Mouse (Mus musculus) neural tube, embryonic 13.5 days (tissue): ENCODE data around the gene Cic. TPM values are rescaled to one million over a fixed set of nuclear protein-coding genes. Genes with fewer than 3 reads are reported as not detected.
"Not testable (repeated sequence)": the region's sequence is repeated elsewhere in the genome, so short reads cannot be mapped to it uniquely, and the experiment has no call there.

ENCODE experiments used
- ATAC-seq: fragments of 200-750 bp; cut with Nextera tagmentation; 2 replicates; pipeline ENCODE4 v1.8.0; 2017; ENCODE audit warnings: low read depth, mild to moderate bottlenecking, moderate TSS enrichment, moderate library complexity
- H3K27ac ChIP-seq: fragments of 300-500 bp; sonication (generic); replicated peaks from 2 replicates; pipeline ENCODE4 v1.5.1; 2015; ENCODE audit warnings: moderate library complexity, mild to moderate bottlenecking, inconsistent platforms
- H3K27me3 ChIP-seq: fragments of 300-500 bp; sonication (generic); 2 replicates; pipeline ENCODE4 v1.6.1; 2015; ENCODE audit warnings: mild to moderate bottlenecking, inconsistent platforms
- H3K36me3 ChIP-seq: fragments of 300-500 bp; sonication (generic); 2 replicates; pipeline ENCODE4 v1.6.1; 2015; ENCODE audit warnings: mild to moderate bottlenecking, inconsistent platforms
- H3K4me1 ChIP-seq: fragments of 300-500 bp; sonication (generic); replicated peaks from 2 replicates; pipeline ENCODE4 v1.6.1; 2015; ENCODE audit warnings: inconsistent platforms
- H3K4me2 ChIP-seq: fragments of 300-500 bp; sonication (generic); 2 replicates; pipeline ENCODE4 v1.6.1; 2015; ENCODE audit warnings: inconsistent platforms, mild to moderate bottlenecking, moderate library complexity
- H3K4me3 ChIP-seq: fragments of 300-500 bp; sonication (generic); 2 replicates; pipeline ENCODE4 v1.5.1; 2015; ENCODE audit warnings: mild to moderate bottlenecking, inconsistent platforms
- H3K9ac ChIP-seq: fragments of 300-500 bp; sonication (generic); 2 replicates; pipeline ENCODE4 v1.6.1; 2015; ENCODE audit warnings: moderate library complexity, mild to moderate bottlenecking, inconsistent platforms
- H3K9me3 ChIP-seq: fragments of 300-500 bp; sonication (generic); 2 replicates; pipeline ENCODE4 v1.6.1; 2016; ENCODE audit warnings: inconsistent platforms
- WGBS: fragments of 180-500 bp; shearing (Covaris S2); methylation state at CpG from one replicate; pipeline ENCODE4 v1.1.7; 2015; 5-methylcytosine and 5-hydroxymethylcytosine counted together
- polyA plus RNA-seq: library from polyadenylated mRNA; unstranded; fragments of >200 nt; fragmentation: Nextera tagmentation; extraction: Ambion mirVana; gene quantifications from 2 replicates; pipeline ENCODE4 v1.2.1, GENCODE M21; 2015

Cic gene
- polyA plus RNA-seq, 1 experiment from 2014 or later, result 40.2 TPM

DNA sequence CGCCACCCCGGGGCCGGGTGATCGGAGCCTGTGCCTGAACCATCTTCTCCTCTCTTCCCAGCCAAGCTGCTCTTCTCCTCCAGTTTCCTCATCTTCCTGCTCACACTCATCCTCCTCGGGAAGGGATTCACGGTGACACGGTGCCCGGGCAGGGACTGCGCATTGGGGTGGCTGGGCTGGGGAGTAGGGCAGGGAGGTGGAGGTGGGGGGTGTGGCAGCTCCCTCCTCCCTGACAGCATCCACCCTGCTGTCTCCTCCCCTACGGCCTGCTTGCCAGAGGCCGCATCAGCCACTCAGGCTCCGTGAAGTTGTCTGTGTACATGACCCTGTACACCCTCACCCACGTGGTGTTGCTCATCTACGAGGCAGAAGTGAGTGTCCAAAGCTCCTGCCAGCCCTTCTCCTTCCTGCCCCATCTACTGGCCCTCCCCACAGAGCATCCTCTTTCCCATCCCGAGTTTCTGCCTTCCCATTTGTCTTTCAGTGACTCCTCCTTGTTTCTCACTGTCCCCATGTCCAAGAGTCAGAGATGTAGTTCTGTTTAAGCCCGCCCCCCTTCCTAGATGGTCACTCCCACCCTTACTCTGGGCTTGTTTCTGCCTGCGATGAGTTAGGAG is 41.3 kb downstream of the Cic start:
- no peak overlapping the region for H3K4me3 ChIP-seq
- no peak overlapping the region for H3K4me2 ChIP-seq
- no peaks in the 10 kb centered on the region for H3K9me3 ChIP-seq
- H3K27me3 ChIP-seq, result peaks cover 51% of the 10 kb centered on the region
- H3K9ac ChIP-seq, result no peak overlapping the region
- peaks cover 22% of the 10 kb centered on the region for H3K4me1 ChIP-seq
- 68% methylated on average over 17 of the region's 17 CpGs for WGBS
- no peak for ATAC-seq
- no peak overlapping the region for H3K27ac ChIP-seq
- H3K36me3 ChIP-seq, result peaks cover 9% of the 10 kb centered on the region; the same call in 1 of the 2 replicates

- no peak overlapping the region for H3K27ac ChIP-seq
- peaks cover 57% of the 10 kb centered on the region for H3K27me3 ChIP-seq
- H3K4me1 ChIP-seq, result peaks cover 23% of the 10 kb centered on the region
- H3K9me3 ChIP-seq, result no peaks in the 10 kb centered on the region
- H3K4me2 ChIP-seq, result no peak overlapping the region
- 94% methylated on average over 9 of the region's 9 CpGs for WGBS
- H3K9ac ChIP-seq, result no peak overlapping the region
- peaks cover 9% of the 10 kb centered on the region; the same call in 1 of the 2 replicates for H3K36me3 ChIP-seq
- no peak for ATAC-seq
- no peak overlapping the region for H3K4me3 ChIP-seq
These were observed 41.9 kb downstream of the Cic start for GRCm38 (mm10) chr7:25309425-25309824.

DNA sequence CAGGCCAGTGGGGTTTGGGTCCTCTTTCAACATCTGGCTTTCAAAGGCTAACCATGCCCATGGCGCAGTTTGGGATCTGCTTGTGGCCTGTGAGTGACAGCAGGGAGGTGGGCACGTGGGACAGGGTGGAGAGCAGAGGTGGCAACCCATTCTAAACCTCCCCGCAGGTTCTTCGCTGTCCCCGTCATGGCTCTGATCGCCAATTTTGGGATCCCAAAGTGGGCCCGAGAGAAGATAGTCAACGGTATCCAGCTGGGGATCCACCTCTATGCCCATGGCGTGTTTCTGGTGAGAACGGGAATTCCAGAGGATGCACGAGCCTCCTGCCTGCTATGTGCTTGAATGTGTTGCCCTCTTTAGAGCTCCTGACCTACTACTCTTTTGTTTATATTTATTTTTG is 43.7 kb downstream of the Cic start:
- Histone ChIP-seq H3K4me2 (no peak overlapping the region), H3K4me3 (no peak overlapping the region), H3K9ac (no peak overlapping the region), H3K36me3 (peaks cover 9% of the 10 kb centered on the region; the same call in 1 of the 2 replicates), H3K9me3 (no peaks in the 10 kb centered on the region), H3K27me3 (peaks cover 68% of the 10 kb centered on the region), H3K27ac (no peak overlapping the region), H3K4me1 (peaks cover 31% of the 10 kb centered on the region)
- WGBS, result 80% methylated on average over 11 of the region's 11 CpGs
- ATAC-seq, result no peak

GRCm38 (mm10) chr7:25313325-25313724 is 45.8 kb downstream of the Cic start:
- Histone ChIP-seq H3K36me3 (peaks cover 9% of the 10 kb centered on the region; the same call in 1 of the 2 replicates), H3K9ac (no peak overlapping the region), H3K4me1 (peaks cover 32% of the 10 kb centered on the region), H3K9me3 (no peaks in the 10 kb centered on the region), H3K27me3 (peaks cover 53% of the 10 kb centered on the region), H3K27ac (no peak overlapping the region), H3K4me3 (no peak overlapping the region), H3K4me2 (no peak overlapping the region)
- no peak for ATAC-seq
- WGBS, result 56% methylated on average over 7 of the region's 7 CpGs

GRCm38 (mm10) chr7:25314606-25315305 is 47.3 kb downstream of the Cic start:
- no peak overlapping the region for H3K27ac ChIP-seq
- no peak for ATAC-seq
- peaks cover 41% of the 10 kb centered on the region for H3K4me1 ChIP-seq
- H3K9me3 ChIP-seq, result no peaks in the 10 kb centered on the region
- H3K4me3 ChIP-seq, result peak overlapping the region; percentile 36
- peak overlapping the region; percentile 65 for H3K9ac ChIP-seq
- peaks cover 4% of the 10 kb centered on the region; the same call in 1 of the 2 replicates for H3K36me3 ChIP-seq
- WGBS, result 4% methylated on average over 47 of the region's 51 CpGs
- peaks cover 48% of the 10 kb centered on the region for H3K27me3 ChIP-seq
- H3K4me2 ChIP-seq, result peak overlapping the region; percentile 93

DNA sequence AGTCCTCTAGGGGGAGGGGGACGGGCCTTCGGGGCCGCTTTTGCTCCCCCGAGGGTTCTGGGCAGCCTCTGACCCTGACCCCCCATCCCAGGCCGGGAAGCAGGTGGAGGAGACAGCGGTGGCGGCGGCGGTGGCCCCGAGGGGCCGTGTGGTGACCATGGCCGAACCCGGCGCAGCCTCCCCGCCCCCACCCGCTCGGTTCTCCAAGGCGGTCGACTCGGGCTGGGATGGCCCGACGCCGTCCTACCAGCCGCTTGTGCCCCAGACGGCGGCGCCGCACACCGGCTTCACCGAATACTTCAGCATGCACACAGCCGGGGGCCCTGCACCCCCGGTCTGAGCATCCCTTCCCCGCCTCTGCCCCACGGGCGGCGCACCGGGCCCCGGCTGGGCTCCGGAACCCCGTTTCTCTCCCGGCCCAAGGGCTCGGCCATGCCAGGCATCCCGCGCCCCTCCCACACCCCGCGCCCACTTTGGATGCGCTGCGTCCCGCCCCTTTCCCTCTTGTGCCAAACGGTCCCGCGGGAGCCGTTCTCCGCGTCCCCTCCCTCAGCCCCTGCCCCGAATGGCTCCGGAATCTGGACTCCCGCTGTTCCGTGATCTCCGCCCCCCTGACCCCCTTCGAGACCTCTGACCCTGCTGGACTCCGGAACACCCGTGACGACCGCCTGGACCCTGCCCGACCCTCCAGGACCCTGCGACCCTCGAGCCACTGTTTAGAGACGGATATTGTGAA is 48.0 kb downstream of the Cic start:
- ATAC-seq, result no peak
- peaks cover 41% of the 10 kb centered on the region for H3K4me1 ChIP-seq
- WGBS, result under 1% methylated on average over 69 of the region's 69 CpGs
- peaks cover 48% of the 10 kb centered on the region for H3K27me3 ChIP-seq
- H3K9me3 ChIP-seq, result no peaks in the 10 kb centered on the region
- peak overlapping the region; percentile 36 for H3K4me3 ChIP-seq
- H3K27ac ChIP-seq, result peak overlapping the region; percentile 56
- peak overlapping the region; percentile 65 for H3K9ac ChIP-seq
- H3K4me2 ChIP-seq, result peak overlapping the region; percentile 93
- H3K36me3 ChIP-seq, result peaks cover 4% of the 10 kb centered on the region; the same call in 1 of the 2 replicates

DNA sequence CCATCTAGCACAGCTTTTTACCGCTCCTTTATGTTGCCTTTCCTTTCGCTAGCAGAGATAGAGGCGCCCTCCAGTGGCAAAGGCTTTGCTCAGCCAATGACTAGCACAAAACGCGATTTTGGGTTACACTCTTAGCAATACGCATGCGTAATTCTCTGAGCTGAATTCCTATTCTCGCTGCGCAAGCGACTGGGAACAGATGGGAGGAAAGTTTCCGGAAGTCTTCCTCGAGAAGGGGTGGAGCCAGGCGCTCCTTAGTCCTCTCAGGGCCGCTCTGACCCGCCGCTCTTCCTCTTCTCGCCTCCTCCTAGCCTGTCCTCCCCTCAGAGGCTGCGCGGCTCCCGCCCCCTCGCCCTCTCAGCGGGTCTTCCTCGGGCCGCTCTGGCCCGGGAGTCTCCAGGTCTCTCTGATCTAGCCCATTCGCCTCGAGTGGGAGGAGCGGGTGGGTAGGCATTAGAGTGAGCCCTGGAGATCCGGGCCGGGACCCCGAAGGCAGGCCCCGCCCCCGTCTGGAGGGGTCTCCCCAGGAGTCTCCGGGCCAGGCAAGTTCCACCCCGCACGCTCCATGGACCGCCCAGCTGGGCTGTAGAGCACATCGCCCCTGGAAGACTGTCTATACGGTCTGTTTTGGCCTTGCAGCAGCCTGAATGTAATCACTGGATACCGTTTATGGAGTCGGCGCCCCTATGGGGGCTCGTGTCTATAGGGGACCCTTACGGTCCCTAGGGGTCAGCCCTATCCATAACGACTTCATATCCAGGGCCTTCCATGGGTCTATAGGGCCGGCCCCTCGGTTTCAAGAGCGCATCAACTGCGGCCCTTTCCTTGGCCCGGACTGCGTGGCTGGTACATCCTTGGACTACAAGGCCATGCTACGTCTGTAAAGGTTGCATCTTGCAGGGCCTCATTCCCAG is 49.3 kb downstream of the Cic start, which contains the start of gene Megf8:
Megf8 (plus strand) TSS at position 633 of the 914 bp plus-strand sequence.
- Histone ChIP-seq H3K4me2 (peak within 1 kb of the TSS; percentile 93), H3K36me3 (peaks cover 4% of the 10 kb centered on the region; the same call in 1 of the 2 replicates), H3K9me3 (no peaks in the 10 kb centered on the region), H3K9ac (peak within 1 kb of the TSS; percentile 88), H3K4me1 (peaks cover 49% of the 10 kb centered on the region), H3K27me3 (peaks cover 37% of the 10 kb centered on the region), H3K4me3 (peak within 1 kb of the TSS; percentile 74), H3K27ac (peak within 1 kb of the TSS; percentile 93)
- under 1% methylated on average over 52 of the region's 52 CpGs for WGBS
- peak; percentile 99 for ATAC-seq

DNA sequence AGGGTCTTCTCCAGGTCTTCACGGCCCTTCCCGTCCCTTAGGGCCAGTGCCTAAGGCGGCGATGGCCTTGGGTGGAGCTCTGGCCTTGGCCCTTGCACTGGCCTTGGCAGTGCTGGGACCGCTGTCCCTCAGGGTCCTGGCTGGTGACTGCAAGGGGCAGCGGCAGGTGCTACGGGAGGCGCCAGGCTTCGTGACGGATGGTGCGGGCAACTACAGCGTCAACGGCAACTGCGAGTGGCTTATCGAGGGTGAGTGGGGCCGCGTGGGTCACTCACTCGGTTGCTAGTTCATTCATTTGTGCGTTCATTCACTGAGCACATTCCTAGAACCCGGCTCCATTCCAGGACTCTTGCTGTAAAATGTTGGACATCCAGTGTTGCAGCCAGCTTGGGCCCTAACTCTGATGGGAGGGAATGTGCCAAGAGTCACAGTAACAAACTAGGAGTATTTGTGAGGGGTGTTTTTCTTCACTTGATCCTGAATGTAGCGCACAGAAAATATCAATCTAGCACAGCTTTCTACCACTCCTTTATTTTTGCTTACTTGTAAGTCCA is 50.0 kb downstream of the Cic start:
- Histone ChIP-seq H3K4me1 (peaks cover 54% of the 10 kb centered on the region), H3K9ac (peak overlapping the region; percentile 88), H3K27me3 (peaks cover 30% of the 10 kb centered on the region), H3K36me3 (peaks cover 2% of the 10 kb centered on the region; the same call in 1 of the 2 replicates), H3K9me3 (no peaks in the 10 kb centered on the region), H3K4me2 (peak overlapping the region; percentile 93), H3K4me3 (peak overlapping the region; percentile 74), H3K27ac (peak overlapping the region; percentile 93)
- 13% methylated on average over 21 of the region's 21 CpGs for WGBS
- no peak; the same call in 1 of the 2 replicates for ATAC-seq

DNA sequence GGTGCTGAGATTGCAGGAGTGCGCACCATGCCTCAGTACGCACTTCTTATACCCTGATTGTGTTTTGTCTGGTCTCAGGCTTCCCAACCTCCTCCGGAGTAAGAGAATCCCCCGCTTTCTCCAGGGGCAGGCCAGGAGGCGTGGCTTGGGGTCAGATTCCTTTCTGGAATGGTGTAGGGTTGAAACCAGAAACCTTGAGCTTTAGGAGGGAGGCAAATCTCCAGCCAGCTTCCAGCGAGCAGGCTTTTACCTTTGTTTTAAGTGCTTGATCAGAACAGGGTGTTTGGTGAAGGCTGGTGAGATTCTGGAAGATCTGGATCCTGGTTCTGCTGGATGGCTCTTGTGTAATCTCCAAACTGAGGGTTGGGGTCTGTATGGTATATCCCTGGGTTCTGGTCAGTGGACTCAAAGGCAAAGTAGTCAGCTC is 54.6 kb downstream of the Cic start:
- H3K36me3 ChIP-seq, result 0 out of 2 replicates have a peak, but pooled peaks cover 2% of the 10 kb centered on the region
- H3K4me3 ChIP-seq, result no peak overlapping the region
- H3K9ac ChIP-seq, result no peak overlapping the region
- peak overlapping the region; percentile 9 for H3K4me2 ChIP-seq
- peaks cover 35% of the 10 kb centered on the region for H3K4me1 ChIP-seq
- no peaks in the 10 kb centered on the region for H3K27me3 ChIP-seq
- H3K9me3 ChIP-seq, result no peaks in the 10 kb centered on the region
- peak overlapping the region; percentile 61 for H3K27ac ChIP-seq
- WGBS, result 9% methylated on average over 6 of the region's 6 CpGs
- ATAC-seq, result no peak

DNA sequence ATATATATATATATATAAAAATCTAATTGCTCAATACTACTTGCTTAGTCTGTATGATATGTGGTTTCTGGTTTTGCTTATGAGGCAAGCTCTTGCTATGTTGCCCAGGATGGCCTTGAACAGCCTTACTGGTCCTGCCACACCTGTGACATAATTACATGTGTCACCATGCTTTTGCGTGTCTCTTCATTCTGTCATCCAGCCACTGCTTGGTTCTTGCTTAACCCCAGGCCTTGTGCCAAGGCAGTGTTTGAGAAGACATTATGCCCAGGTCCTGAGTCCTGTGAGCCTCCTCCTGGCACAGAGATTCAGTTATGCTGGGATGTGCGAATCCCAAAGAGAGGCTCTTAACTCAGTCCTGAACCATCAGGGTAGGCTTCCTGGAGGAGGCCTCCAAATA is 55.7 kb downstream of the Cic start:
- H3K4me2 ChIP-seq, result no peak overlapping the region
- H3K4me1 ChIP-seq, result peaks cover 23% of the 10 kb centered on the region
- 87% methylated on average over 2 of the region's 2 CpGs for WGBS
- peaks cover 11% of the 10 kb centered on the region for H3K36me3 ChIP-seq
- no peak for ATAC-seq
- no peak overlapping the region for H3K27ac ChIP-seq
- H3K27me3 ChIP-seq, result no peaks in the 10 kb centered on the region
- H3K9ac ChIP-seq, result no peak overlapping the region
- H3K9me3 ChIP-seq, result no peaks in the 10 kb centered on the region
- no peak overlapping the region for H3K4me3 ChIP-seq

- WGBS, result 89% methylated on average over 6 of the region's 6 CpGs
- peaks cover 13% of the 10 kb centered on the region for H3K4me1 ChIP-seq
- H3K36me3 ChIP-seq, result peaks cover 27% of the 10 kb centered on the region
- not testable (repeated sequence) for ATAC-seq, H3K27ac ChIP-seq, H3K4me2 ChIP-seq, H3K4me3 ChIP-seq, H3K9me3 ChIP-seq, H3K27me3 ChIP-seq, H3K9ac ChIP-seq
These were observed 57.9 kb downstream of the Cic start for GRCm38 (mm10) chr7:25325431-25325830.
